Mouse (Mus musculus) T-helper 1 cell (primary cell): ENCODE measurements around the gene Gli2.

Experiments used
- in situ Hi-C: fragments of 300-600 bp; cut with MboI, MseI; formaldehyde crosslinking; loops from one replicate; pipeline ENCODE4 v1.15.1; 2025; ENCODE audit warnings: high pct_unique_total_duplicates

Gene Gli2

DNA sequence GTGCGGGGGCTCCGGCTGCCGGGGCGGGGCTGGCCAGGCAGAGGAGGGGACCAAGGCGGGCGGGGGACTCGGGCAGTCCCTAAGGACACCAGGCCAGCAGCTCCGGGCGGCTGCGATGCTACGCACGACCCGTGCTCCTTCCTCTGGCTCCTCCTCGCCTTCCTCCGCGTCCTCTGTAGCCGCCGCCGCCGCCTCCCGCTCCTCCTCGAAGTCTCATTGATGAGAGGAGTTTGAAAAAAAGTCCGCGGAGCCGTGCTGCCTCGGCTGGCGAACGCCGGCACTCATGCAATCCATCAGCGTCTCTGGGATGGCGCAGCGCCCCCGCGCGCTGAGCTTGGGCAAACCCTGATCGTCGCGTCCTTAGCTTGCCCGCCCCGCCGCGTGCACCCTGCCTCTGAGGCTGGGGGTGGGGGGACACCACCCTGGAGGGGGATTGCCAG is at the start of gene Gli2:
Gli2 (minus strand) TSS at position 218 of the 440 bp plus-strand sequence.
- in situ Hi-C loops: no loop called here

DNA sequence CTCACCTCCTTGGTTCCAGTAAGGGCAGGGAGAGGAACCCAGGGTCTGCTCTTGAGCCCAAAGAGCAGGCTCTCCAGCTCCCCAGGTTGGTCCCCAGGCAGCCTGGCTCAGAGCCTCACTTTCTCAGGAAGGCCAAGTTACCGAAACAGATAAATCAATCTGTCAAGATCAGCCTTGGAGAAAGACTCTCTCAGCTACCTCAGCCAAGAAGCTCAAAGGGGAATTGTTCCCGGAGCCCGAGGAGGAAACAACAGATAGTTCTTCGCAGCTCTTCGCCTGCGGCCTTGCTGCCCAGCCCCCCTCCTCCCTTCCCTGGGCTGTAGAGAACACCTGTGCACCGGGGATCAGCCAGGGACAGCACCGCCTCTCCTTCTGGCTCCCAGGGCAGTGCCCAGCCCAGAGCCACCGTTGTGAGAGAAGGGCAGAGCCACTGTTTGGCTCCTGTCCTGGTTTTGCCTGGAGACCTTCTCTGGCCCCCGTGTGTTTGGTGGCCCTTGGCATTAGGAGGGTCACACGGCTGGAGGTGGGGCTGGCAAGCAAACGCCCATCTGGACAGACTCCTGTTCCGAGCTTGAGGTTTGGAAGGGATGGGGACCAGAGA is 44.6 kb upstream of the Gli2 start:
- in situ Hi-C loops: loop anchor here (10.0 to 25.0 kb wide), 3 partner anchors 327 to 839 kb away; partner anchors contain the start of gene Inhbb

- in situ Hi-C loops: loop anchor here (10.0 to 25.0 kb wide), 3 partner anchors 331 to 844 kb away; partner anchors contain the start of gene Inhbb
Measured at GRCm38 (mm10) chr1:119093739-119094138, 40.3 kb upstream of the Gli2 start.

DNA sequence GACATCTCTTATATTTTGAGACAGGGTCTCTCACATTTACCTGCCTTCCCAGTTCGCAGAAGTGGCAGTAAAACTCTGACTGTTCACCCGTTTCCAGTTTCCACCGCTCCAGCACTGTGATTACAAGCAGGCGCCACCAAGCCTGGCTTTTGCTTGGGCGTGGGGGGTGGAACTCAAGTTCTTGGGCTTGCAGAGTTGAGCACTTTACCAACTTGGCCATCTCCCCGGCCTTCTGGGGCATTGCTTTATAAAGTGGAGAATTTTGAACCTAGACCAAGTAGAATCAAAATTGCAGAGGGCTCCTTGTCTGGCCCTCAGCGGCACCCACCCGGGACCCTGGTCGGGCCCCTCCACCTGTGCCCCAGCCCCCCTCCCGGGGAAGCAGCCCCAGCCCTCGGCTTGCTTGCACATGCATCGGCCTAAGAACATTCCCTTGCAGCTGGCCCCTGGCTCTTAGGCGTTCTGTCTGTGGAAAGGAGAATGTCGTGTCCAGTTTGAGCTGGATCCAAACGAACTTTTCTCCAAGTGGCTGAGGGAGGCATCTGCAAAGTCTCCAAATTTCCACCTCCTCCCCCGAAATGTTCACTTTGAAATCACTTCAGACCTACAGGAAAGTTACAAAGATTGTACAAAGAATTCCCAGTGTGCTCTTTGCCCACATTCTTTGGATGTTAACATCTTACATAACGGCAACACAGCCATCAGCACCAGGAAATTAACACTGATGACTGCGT is 36.6 kb upstream of the Gli2 start:
- in situ Hi-C loops: loop anchor here (10.0 to 25.0 kb wide), 4 partner anchors 335 to 847 kb away; partner anchors contain the start of gene Inhbb

DNA sequence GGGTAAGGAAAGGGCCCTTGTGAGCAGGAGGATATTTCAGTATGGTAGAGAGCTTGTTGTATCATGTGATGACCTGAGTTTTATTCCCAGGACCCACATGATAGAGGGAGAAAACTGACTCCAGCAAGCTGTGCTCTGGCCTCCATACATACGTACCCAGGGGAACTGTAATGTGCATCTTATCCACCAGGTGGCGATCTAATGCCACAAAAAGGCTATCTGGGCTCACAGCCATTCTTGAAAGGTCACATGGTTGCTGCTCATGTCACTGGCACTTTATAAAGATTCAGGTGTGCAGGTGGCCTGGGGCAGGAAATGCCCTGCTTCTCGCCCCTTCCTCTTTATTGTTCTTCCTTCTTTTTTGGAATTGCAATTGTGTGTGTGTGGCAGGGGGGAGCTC is 34.1 kb upstream of the Gli2 start:
- in situ Hi-C loops: loop anchor here (10.0 to 25.0 kb wide), 3 partner anchors 387 to 850 kb away; no protein-coding TSS in a partner anchor

GRCm38 (mm10) chr1:119085771-119086170 is 32.4 kb upstream of the Gli2 start:
- in situ Hi-C loops: loop anchor here (10.0 to 25.0 kb wide), 3 partner anchors 389 to 852 kb away; no protein-coding TSS in a partner anchor

DNA sequence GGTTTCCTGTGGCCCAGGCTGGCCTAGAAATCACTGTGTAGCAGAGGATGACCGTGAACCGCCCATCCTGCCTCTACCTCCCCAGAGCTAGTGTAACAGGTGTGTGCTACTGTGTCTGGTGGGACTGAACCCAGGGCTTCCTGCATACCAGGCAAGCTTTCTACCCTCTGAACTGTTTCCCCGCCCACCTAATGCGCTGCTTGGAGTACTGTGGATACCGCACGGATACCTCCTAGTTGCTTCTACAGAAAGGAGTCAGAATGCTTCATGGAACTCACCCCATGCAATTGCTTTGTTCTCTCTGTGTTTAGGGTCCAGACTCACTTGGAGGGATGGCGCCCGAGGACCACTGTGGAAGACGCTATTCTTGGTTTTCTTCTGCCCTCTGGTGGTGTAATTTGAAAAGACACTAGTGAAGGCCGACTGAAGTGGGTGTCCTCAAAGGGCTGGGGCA is 30.1 kb upstream of the Gli2 start:
- in situ Hi-C loops: loop anchor here (10.0 to 25.0 kb wide), 3 partner anchors 391 to 854 kb away; no protein-coding TSS in a partner anchor

DNA sequence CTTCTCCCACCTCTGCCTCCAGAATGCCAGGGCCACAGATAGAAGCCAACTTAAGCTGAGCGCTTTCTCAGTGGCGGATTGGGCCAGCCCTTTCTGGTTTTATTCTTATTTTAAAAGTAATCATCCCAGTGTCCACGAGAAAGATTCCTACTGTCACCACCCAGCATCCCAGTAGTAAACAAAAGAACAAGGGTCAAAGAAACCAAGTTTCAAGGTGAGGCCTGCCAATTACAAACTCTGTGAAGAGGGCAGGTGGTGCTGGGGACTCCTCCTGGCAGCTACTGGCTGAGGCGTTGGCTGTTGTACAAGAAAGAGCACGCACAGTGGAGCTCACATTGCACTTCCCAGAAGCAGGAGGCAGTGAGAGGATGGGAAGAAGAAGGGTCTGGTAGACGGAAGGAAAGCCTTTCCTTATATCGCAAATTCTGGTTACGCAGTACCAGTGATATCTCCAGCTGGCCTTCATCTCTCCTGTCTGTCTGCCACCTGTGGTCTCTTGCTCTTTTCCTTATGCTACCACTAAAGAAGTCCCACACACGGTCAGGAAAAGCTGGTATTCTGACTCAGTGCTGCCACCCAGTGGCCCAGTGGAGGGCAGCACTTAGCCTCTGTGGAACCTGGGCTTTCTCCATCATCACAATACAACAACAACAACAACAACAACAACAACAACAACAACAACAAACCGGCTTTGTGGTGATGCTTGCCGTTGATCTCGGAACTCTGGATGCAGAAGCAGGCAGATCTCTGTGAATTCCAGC is 29.0 kb upstream of the Gli2 start:
- in situ Hi-C loops: loop anchor here (10.0 to 25.0 kb wide), 3 partner anchors 392 to 855 kb away; no protein-coding TSS in a partner anchor

DNA sequence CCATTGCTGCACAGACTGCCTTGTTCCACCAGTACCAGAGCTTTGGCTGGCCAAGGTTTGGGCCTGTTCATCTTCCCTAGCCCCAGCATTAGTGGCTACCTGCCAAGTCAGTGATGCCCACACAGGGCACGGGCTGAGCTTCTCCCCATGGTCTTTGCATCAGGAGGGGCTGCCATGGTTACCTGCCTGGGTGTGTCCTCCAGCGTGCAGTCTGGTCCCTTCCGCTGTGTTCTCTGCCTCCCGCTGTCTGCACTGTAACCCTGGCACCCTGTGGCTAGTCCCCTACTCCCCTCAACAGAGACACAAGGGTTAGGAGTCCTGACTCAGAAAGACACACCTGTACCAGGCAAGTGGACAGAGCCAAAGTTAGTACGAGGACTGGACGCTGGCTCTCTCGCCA is 24.5 kb upstream of the Gli2 start:
- in situ Hi-C loops: loop anchor here (25.0 kb wide), 2 partner anchors 534 to 859 kb away; no protein-coding TSS in a partner anchor

DNA sequence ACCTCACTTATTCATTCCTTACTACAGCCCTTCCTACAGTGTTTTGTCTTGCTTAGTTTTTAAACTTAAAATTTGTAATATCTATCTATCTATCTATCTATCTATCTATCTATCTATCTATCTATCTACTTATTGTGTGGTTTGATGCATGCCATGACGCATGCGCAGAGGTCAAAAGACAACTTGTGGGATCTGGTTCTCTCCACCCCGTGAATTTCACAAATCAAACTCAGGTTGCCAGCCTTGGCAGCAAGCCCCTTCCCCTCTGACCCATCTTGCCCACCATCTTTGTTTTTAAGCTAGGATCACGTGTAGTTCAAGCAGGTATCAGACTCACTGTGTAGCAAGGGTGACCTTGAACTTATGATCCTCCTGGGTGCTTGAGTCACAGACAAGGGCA is 22.9 kb upstream of the Gli2 start:
- in situ Hi-C loops: loop anchor here (25.0 kb wide), 2 partner anchors 536 to 861 kb away; no protein-coding TSS in a partner anchor

GRCm38 (mm10) chr1:119075916-119076315 is 22.5 kb upstream of the Gli2 start:
- in situ Hi-C loops: loop anchor here (25.0 kb wide), 2 partner anchors 536 to 861 kb away; no protein-coding TSS in a partner anchor

GRCm38 (mm10) chr1:119075500-119075899 is 22.1 kb upstream of the Gli2 start:
- in situ Hi-C loops: loop anchor here (25.0 kb wide), 2 partner anchors 537 to 862 kb away; no protein-coding TSS in a partner anchor

DNA sequence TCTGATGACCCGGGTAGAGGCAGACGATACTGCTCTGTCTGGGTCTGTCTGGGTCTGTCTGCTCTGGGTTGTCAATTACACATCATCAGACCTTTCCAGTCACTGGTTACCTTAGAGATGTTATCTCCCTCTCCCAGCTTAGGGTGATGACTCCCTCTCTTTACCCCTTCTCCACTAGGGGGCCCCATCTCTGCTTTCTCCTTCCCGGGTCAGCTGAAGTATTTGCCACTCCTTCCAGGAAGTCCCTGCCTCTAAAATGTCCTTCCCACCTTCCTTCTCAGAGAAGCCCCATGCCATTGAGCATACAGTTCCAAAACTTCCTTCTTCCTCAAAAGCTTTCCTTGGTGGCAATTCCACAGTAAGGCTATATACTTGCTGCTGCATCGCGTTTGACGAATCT is 21.5 kb upstream of the Gli2 start:
- in situ Hi-C loops: loop anchor here (25.0 kb wide), 2 partner anchors 537 to 862 kb away; no protein-coding TSS in a partner anchor

DNA sequence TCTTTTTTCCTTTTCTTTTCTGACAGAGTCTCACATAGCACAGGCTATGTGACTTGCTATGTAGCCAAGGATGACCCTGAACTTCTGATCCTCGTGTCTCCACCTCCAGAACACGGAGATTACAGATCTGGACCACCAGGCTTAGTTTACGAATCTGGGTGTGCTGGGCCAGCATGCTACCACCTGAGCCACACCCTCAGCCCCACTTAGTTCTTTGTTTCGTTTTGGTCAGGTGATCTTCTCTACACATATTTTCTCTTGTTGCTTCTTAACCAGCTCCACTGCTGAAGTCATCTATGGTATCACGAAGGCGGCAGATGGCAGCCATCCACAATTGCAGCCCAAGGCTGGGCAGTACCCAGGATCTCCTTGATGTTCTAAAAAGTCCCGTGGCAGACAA is 20.5 kb upstream of the Gli2 start:
- in situ Hi-C loops: no loop called here

- in situ Hi-C loops: no loop called here
Measured at GRCm38 (mm10) chr1:119064892-119065671, 11.7 kb upstream of the Gli2 start.

DNA sequence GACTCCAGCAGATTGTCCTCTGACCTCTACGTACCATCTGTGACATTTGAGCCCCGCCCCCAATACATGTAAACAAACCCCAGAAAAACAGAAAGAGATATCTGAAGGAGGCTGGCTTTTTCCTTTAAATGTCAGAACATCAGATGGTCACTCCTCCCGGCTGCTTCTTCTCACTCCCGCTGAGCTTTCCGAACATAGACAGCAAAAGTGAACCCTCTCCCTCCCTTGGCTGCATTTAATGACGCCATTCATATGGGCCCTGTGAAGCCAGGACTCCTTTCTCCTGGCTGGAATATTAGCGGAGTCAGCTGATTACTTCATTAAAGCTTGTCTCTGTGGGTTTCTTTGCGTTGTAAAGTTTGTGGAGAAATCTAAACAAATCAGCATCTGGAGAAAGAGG is 3.1 kb upstream of the Gli2 start:
- in situ Hi-C loops: no loop called here

DNA sequence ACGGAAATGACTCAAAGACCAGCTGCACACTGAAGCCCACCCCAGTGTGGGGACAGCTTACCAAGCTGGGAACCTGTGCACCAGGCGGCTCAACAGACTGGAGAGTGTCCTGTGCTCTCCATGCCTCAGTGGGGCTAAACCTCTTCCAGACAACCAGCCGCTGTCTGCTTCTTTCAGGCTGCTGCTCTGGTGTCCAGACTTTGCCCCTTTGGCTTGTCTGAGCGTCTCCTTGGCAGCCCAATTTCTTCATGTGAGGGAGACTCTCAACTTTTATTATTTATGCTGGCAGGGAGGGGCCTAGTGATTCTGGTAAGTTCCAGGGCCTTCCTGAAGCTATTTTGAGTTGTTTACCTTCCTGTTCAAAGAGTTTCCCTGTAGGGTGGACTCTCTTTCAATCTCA is 2.4 kb upstream of the Gli2 start:
- in situ Hi-C loops: no loop called here

DNA sequence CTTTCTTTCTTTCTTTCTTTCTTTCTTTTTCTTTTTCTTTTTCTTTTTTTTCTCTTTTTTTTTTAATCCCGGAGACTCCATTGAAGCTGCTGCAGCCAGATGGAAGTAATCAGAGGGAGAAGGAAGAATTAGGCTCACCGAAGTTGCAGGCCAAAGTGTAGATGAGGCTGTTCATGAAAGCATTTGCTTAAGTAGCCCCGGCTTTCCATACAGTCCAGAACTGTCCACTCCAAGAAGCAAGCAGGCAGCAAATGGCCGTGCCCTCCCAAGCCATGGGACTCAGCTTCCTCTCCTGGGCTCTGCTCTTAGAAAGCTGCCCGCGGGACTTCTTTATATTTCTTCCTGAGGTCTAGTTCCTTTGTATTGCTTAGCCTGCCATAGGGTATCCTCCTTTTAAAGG is 1.0 kb upstream of the Gli2 start:
- in situ Hi-C loops: no loop called here

- in situ Hi-C loops: no loop called here
Measured at GRCm38 (mm10) chr1:119053872-119054354, 494 bp upstream of the Gli2 start.

DNA sequence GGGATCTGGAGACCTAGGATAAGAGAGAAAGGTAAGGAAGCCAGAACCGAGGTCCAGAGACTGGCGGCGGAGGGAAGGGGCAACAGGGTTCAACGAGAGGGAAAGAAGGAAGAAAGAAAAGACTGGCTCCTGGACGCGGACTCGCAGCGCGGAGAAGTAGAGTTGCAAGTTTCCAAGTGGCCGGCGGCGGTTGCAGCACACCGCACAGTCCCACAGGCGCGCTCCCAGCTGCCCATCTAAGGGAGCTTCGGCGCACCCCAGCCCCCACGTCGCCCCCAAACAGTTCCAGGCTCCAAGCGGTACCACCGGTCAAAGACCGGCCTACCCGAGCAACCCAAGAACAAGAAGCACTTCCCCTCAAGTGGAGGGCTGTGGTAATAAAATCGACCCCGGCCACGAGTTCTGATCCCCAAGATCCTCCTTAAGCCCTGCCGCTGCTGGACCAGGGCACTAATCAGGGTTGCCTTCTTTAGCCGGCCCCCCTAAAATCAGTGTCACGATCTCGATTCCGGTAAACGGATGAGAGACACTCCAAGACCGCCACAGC is 715 bp downstream of the Gli2 start:
- in situ Hi-C loops: no loop called here
